Mouse (Mus musculus) left cerebral cortex, adult 11 months (tissue): ENCODE results near the gene Rorc.
A peak's percentile ranks its signal among the peaks of the same experiment; 100 is the strongest.

ENCODE experiments used
- DNase-seq: peaks from one replicate; pipeline ENCODE4 v3.0.0; 2022; ENCODE audit warnings: low spot score

The Rorc gene

DNA sequence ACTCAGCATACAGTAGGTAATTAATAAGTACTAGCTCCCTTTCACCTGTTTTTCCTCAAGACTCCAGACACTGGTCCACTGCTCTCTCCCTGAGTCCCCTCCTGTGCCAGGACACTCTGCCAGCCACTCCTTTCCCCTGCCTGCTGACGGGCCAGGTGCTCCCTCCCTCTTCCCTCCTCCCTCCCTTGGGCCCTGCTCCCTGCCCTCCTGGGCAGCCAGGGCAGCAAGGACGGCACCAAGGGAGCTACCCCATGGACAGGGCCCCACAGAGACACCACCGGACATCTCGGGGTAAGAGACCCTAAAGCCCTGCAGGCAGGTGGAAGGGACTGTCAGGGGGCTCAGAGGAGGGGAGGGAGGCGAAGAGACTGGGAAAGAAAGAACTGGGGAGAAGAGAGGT, at the start of gene Rorc:
Rorc (plus strand) TSS at position 154 of the 400 bp plus-strand sequence.
- no peak for DNase-seq

DNA sequence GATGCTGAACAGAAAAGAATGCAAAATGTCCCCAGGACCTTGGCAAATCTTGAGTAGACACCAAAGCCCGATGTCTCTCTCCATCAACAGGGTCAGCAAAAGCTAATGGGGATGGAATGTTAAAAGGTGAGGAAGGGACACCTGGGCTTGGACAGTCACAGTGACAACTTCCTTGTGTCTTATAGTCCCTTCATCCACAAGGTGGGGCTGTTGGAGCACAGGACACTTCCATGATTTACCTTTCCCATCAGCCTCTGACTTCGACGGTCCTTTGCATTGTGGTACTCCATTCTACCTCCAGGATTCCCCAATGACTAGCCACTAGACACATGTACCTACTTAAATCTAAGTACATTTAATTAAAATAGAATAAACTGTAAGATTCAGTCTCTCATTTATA, 43.9 kb upstream of the Rorc start:
- DNase-seq, result no peak

DNA sequence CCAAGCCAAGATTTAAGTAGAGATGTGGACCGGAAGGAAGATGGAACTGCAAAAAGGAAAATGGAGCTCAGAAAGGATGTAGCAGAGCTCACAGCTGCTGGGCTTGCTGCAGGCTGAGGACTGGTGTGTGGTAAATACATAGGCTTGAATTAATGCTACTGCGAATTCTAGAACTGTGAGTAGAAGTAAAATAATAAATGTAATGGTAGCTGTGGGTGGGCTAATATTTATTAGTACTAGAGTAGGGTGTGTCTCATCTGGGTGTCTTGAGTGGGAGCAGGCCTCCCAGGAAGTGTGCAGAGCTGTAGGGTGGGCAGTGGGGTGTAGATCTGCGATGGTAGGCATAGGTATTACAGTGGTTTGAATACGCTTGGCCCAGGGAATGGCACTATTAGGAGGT, 38.2 kb upstream of the Rorc start:
- DNase-seq, result no peak

DNA sequence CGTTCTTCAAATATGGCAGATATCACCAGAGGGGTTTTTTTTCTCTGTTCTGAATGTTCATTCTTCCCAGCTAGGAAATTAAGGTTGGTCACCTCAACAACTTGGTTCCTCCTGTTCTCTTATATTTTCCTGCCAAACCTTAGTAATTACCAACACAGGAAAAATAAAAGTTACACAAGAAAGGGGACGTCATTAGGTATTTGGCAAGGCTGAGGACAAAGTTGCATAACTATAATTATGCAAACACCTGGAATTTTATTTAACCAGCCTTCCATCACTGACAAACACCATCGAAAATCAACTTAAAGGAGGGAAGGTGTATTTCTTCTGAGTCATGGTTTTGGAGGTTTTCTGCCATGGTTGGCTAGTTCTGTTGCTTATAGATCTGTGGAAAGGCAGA, 34.1 kb upstream of the Rorc start:
- DNase-seq, result no peak

DNA sequence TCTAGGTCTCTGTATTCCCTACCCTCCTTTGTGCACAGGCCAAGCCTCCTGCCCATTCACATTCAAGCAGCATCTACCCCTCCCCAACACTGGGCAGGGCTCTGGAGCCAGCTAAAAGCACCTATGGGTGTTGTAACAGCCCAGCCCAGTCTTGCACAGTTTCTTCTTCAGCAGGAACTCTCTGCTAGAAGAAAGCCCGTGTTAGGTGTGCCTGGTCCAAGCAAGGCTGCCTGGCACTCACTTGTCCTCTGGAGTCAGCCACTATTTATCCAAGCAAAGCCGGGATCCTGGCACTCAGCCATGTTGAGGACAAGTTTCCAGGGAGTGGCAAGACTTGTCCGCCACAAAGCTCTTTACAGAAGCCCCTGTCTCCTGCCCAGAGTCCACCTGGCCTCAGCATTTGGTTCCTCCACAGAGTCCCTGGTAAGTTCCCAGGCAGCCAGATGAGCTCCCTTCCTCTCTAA, 30.6 kb upstream of the Rorc start, which contains the start of gene Them5:
Them5 (plus strand) TSS at position 141 of the 464 bp plus-strand sequence.
- no peak for DNase-seq

DNA sequence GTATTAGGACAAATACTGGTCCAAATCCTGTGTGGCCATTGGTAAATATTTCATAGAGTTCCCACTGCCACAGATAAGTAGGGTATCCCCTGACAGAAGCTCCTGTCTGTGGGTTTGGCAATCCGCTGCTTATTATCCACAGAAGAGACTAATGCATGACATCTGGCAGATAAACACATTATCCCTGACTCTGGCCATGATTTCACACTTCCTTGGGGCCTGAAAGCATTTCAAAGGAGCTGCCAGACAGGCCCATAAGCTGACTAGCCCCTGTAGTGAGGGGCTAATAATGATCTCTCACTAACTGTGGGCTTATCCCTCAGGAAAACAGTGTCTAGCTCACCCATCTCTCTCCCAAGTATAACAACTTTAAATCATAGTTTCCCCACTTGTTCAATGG, 30.0 kb upstream of the Rorc start:
- DNase-seq, result no peak

DNA sequence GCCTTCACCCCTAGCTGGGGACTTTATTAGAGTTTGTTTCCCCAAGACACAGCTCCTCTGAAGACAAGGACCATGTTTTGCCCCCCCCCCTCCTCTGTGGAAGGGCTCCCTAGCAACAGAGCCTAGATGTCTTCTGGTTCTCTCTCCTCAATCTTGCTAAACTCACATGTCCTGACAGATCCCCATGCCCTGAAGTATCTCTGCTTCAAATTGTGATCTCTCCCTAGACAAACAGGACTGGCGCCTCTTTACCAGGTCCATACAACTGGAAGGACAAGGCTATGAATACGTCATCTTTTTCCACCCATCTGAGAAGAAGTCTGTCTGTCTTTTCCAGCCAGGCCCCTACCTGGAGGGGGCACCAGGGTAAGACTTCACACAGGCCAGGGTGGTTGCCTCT, 28.4 kb upstream of the Rorc start:
- no peak for DNase-seq

DNA sequence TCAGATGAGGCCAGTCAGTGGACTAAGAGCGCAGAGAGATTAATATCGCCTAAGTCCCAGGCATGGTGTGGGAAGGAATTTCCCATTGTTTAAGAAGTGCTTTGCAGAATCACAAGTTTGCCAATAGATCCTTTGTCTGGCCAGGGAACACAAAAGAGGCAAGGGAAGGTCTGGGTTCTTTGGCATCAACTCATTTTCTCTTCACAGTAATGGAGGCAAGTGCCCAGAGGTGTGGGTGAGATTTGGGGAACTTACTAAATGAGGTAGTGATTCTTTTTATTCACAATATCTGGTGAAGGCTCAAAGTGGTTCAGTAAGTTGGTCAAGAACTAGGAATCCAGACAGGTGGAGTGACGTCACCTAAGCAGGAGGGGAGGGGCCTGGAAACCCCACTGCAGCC, 27.7 kb upstream of the Rorc start:
- no peak for DNase-seq

DNA sequence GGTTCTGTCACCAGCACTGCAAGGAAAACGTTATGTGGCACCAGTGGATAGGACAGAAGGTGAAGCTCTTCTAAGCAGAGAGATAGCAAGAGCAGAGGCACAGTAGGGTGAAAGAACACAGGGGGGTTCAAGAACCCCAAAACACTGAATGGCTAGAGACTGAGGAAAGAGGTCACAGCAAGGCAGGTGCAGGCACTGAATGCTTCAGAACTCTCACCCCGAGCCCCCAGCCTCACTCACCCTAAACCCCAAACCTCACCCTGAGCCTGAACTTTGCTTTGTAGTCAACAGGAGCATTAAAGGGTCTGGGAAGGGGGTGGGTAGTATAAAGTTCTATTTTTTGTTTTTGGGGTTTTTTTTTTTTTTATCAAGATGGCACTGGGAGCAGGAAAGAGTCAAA, 24.4 kb upstream of the Rorc start:
- DNase-seq, result no peak

DNA sequence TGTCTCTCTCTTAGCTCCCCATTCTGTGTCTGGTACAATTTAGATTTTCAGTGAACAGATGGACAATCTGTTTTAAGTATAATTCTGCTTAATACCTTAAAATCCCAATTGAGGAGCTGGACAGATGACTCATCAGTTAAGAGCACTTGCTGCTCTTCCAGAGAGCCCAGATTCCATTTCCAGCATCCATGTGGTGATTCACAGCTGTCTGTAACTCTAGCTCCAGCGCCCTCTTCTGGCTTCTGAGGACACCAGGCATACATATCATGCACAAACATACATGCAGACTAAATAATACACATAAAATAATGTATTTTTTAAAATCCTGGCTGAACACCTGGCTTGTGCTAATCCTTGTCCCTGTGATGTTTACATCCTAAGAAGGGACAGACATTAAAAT, 11.8 kb upstream of the Rorc start:
- no peak for DNase-seq

DNA sequence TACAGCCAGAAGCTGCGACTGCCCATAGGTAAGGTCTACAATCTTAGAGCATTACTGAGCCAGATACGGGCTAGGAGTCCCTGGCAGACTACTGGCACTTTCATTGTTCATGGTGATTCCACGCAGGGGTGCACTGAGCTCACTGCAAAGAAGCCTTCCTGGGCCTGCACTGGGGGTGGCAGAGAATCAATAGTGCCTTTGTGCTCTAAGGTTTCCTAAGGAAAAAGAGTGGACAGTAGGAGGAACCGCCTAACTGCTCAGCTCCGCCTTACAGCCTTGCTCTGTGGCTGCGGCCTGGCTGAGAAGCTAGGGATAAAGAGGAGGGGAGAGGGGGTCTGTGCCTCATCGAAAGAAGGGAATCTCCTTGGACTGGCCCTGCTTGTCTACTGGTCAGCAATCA, 10.5 kb upstream of the Rorc start, which contains the start of gene C2cd4d:
C2cd4d (plus strand) TSS at position 301 of the 400 bp plus-strand sequence.
- no peak for DNase-seq

DNA sequence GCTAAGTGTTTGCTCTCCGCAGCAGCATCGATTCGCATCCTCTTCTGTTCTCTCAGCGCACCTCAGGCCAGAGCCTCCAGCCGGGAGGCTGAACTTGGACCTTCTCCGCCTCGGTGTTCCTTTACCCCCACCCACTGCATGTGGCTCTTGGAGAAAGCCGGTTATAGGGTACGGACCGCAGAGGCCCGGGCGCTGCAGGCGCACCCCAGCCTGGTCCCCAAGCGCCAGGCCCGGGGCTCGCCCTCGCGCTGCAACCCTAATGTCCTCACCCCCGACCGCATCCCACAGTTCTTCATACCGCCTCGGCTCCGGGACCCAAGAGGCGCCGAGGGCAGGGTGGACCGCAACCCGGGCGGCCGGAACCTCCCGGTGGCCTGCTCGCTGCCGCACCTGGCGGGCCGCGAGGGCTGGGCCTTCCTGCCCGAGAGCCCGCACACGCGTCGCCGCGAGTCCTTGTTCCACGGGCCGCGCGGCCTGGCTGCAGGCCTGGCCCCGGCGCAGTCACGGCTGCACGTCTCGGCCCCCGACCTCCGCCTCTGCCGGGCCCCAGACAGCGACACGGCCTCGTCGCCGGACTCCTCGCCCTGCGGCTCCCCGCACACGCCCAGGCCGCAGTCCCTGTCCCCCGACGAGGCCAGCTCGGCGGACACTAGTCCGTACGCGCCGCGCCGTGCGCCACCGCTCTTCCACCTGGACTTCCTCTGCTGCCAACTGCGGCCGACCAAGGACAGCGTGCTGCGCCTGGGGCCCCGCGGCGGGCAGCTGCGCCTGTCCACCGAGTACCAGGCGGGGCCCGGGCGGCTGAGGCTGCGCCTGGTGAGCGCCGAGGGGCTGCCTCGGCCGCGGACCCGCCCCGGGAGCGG, 9.1 kb upstream of the Rorc start:
- no peak for DNase-seq

DNA sequence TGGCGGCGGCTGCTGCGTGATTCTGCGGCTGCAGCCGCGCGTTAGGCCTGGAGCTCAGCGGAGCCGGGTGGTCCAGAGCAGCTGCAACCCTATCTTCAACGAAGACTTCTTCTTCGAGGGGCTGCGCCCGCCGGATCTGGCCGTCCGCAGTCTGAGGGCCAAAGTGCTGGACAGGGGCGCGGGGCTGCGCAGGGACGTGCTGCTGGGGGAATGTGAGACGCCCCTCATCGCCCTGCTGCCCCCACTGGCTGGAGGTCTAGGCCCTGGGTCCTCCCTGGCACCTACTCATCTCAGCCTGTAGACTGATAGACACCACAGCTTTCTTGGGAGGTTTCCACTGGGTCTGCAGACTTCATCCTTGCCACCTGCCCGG, 8.5 kb upstream of the Rorc start:
- no peak for DNase-seq

DNA sequence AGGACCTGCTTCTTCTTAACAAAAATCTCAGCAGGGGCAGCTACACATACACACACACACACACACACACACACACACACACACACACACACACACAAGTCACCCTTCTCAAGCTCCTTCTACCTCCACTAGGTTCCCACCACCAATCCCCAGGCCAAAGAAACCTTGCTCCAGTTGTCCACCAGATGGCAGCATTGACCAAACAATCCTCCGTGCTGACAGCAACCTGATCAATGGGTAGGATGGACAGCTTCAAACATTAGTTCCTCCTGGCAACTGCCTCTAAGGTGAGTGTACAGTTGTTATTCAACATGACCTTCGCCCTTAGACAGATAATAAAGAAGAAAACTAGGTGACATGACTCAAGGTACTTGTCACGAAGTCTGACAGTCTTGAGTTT, 5.8 kb upstream of the Rorc start:
- peak; percentile 55 for DNase-seq

DNA sequence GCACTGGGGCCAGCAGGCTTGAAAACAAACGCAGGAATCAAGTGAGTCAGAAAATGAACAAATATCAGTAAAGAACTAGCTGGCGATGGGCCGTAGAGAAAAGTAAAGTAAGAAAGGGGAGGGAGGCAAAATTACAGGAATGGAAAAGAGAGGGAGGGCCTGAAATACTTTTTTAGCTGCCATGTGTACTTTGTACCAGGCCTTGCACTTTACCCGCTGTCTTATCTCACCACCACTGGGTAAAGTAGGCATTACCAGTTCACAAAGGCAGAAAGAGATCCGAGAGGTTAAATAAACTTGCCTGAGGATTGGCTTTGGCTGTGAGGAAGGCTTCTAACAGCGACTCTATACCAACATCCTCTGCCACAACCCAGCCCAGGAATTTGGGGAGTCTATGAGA, 5.1 kb upstream of the Rorc start:
- DNase-seq, result no peak

DNA sequence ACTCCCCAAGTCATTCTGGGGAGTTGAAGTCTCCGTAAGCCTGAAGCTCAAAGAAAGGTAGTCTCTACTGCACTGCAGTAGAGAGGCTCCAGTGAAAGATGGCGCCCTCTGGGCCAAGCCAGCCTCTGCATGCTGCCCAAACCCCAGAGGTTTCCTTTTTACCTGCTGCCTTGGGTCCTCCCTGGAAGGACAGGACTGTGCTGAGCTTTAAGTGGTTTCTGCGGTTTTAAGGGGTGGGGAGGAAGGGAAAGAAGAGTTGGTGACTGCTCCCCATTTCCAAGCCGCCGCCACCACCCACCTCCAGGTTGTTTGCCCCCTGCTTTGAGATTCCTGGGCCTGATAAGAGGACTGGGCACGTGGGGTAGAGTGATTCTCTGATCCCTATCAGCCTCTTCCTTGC, 4.0 kb upstream of the Rorc start:
- DNase-seq, result no peak

DNA sequence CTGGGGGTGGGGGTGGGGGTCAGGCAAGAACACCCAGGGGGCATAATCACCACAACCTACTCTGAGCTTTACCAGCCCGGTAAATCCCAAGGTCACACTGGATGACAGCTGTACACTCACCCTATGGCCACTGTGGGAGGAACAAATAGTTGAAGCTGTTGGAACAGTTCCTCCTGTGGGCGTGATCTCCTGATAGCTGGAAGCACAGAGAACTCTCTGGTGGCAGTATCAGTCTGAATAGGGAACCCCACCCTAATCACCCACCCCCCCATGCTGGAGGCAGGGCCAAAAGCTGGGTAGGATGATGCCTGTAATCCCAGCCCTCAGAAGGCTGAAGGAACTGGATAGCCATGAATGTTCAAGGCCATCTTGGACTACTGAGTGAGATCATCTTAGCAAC, 2.9 kb upstream of the Rorc start:
- no peak for DNase-seq

DNA sequence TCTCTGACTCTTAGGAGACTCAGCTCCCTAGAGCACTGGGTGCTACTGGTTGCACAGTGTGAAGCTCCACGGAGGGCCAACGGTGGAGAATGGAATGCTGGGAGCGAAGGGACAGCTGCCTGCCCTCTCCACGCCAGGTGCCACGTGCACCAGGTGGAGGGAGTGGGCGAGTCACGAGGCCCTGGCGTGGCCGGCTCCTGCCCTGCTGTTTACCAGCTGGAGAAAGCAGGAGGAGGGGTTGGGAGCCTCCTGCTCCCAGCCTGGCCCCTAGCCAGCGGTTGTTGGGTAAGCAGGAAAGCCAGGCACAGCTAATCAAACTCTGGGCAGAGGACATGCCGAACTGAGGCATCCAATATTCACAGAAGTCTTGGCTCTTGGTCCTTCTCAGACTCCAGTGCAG, 957 bp upstream of the Rorc start:
- no peak for DNase-seq

DNA sequence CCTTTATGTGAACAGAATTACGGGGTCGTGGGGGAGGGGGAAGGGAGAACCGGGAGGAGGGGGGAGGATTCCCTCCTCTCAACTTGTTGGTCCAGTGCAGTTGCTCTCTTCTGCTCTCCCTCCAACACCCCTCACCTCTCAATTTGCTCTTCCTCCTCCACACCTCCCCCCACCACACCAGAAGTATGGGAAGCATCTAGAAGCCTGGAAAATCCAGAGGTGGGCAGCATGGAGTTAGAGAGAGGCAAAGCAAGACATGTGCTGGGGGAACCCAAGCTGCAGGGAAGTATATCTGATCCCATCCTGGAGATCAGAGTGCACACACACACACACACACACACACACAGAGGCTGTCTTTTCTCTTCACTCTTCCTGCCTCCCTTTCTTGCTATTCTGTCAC, 556 bp upstream of the Rorc start:
- DNase-seq, result no peak

DNA sequence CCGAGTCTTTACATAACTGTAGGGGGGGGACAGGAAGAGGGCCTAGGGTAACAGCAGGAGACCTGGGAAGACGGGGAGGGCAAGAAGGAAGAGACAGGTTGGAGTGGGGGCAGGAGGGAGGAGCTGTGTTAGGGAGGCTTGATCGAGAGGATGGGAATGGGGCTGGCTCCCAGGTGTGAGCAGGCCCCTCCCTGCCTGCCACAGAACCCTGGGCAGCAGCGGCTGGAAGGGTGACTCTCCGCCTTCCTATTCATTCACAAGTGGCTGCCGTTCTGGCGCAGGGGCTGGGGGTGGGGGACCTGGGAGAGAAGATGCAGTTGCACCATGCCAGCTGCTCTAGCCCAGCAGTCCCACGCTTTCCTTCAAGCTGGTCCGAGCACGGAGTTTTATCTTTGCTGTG, 496 bp downstream of the Rorc start:
- DNase-seq, result no peak

DNA sequence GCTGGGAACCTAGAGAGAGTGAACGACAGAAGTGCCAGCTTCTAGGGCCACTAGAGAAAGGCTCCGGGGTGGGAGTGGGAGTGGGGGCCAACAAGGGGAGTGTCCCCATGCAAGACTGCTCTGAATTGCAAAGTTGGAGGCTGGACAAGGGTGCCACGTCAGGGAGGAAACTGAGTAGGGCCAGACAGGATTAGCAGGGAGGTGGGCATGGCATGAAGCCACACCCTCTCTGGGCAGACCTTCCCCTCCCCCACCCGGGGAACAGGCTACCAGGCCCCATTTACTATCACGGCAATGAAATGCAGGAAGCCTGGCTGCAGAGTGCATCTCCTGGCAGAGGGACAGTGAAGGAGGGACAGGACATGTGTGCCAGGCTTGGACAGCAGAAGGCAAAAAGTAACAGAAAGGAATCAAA, 1.0 kb downstream of the Rorc start:
- DNase-seq, result no peak

DNA sequence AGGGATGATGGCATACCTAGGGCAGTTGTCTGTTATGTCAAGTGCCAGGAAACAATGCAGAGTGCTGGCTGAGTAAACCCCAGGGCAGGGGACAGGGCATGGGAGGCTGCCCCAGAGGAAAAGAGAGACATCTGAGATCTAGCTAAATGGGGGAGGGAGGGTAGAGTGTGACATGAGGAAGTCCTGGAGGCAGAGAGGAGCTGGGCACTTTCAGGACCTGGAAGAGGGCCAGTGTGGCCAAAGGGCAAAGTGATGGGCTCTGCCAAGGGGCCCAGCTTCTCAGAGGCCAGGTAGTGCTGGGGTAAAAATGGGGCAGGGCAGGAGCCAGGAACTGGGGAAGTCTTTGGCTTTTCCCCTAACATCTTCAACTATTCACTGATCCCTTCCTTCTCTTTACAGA, 2.0 kb downstream of the Rorc start:
- DNase-seq, result no peak

DNA sequence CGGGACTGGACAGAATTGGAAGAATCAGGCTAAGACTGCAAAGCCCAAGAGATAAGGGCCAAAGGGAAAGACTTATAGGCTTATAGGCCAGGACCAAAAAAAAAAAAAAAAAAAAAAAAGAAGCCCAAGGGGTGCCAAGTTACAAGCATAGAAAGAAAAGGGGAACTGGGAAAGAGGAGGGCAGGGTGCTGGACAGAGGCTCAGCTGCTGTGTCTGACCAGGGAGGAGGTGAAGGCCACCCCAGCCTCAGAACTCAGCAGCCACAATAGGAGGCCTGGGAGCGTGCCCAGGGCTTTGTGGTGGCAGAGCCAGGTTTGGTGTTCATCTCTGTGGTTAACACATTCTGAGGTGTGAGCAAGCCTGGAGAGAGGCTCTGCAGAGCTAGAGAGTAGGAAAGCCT, 2.6 kb downstream of the Rorc start:
- DNase-seq, result no peak

DNA sequence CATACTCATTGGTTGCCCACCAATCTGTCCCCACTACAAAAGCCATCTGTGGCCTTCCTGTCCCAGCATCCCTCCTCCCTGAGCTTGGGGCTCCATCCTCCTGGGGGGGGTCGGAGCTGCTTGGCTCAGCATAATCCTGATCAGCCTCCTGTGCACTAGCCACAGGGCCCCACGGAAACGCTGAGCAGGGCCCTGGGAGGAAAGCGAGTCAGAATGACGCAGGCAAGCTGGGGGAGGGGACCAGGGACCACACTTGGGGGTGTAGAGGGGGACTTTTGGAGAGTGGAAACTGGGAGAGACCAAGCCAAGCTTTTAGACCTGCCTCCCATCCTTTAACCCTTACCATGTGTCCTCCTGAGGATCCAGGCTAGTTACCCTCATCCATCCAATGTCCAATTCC, 3.3 kb downstream of the Rorc start:
- no peak for DNase-seq
